Mouse (Mus musculus) forebrain, embryonic 16.5 days (tissue): ENCODE measurements around the gene Lrrc45. TPM values are rescaled to one million over a fixed set of nuclear protein-coding genes. Genes with fewer than 3 reads are reported as not detected.
"Not testable (repeated sequence)": the region's sequence is repeated elsewhere in the genome, so short reads cannot be mapped to it uniquely, and the experiment has no call there.

Experiments
- ATAC-seq: fragments of 200-750 bp; cut with Nextera tagmentation; 2 replicates; pipeline ENCODE4 v1.8.0; 2017; ENCODE audit warnings: mild to moderate bottlenecking, moderate library complexity
- H3K27ac ChIP-seq: fragments of 300-500 bp; sonication (generic); 2 replicates; pipeline ENCODE4 v1.5.1; 2014; ENCODE audit warnings: low read length, control low read depth
- H3K27me3 ChIP-seq: fragments of 300-500 bp; sonication (generic); replicated peaks from 2 replicates; pipeline ENCODE4 v1.6.1; 2014; ENCODE audit warnings: low read length; ENCODE audit not compliant: control insufficient read depth, insufficient read depth
- H3K36me3 ChIP-seq: fragments of 300-500 bp; sonication (generic); 2 replicates; pipeline ENCODE4 v1.6.1; 2014; ENCODE audit not compliant: control insufficient read depth, insufficient read depth
- H3K4me1 ChIP-seq: fragments of 300-500 bp; sonication (generic); replicated peaks from 2 replicates; pipeline ENCODE4 v1.6.1; 2014; ENCODE audit warnings: low read length; ENCODE audit not compliant: control insufficient read depth, insufficient read depth
- H3K4me2 ChIP-seq: fragments of 300-500 bp; sonication (generic); 2 replicates; pipeline ENCODE4 v1.6.1; 2014; ENCODE audit warnings: mild to moderate bottlenecking, low read length, control low read depth
- H3K4me3 ChIP-seq: fragments of 300-500 bp; sonication (generic); replicated peaks from 2 replicates; pipeline ENCODE4 v1.5.1; 2014; ENCODE audit warnings: mild to moderate bottlenecking, low read length, control low read depth
- H3K9ac ChIP-seq: fragments of 300-500 bp; sonication (generic); replicated peaks from 2 replicates; pipeline ENCODE4 v1.6.1; 2014; ENCODE audit warnings: low read depth, low read length, control low read depth
- H3K9me3 ChIP-seq: fragments of 300-500 bp; sonication (generic); 2 replicates; pipeline ENCODE4 v1.6.1; 2016; ENCODE audit warnings: low read length; ENCODE audit not compliant: control insufficient read depth
- WGBS: fragments of 180-500 bp; shearing (Covaris S2); extraction: QIAGEN DNeasy Blood & Tissue Kit; methylation state at CpG from one replicate; pipeline ENCODE4 v1.1.7; 2014; 5-methylcytosine and 5-hydroxymethylcytosine counted together
- polyA plus RNA-seq: library from polyadenylated mRNA; unstranded; fragments of >200 nt; fragmentation: Nextera tagmentation; extraction: Ambion mirVana; gene quantifications from 2 replicates; pipeline ENCODE4 v1.2.1, GENCODE M21; 2015

The Lrrc45 gene
- polyA plus RNA-seq, 1 experiment from 2014 or later, result 118 TPM

DNA sequence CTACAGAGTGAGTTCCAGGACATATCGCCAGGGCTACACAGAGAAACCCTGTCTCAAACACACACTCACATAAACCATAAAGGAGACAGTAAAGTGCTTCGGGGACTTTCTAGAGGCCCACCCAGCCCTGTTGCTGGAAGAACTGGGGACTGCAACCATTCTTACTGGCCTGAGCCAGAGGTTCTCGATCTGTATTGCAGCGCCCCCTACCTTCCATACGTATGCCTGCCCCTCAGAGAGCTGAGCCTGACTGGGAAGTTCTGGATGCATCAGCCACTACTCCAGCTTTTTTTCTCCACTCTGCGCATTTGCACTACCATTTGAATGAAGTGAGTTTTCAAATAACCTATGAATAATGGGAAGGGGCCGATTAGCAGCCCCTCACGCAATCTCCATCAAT is 35.7 kb downstream of the Lrrc45 start:
- 63% methylated on average over 8 of the region's 8 CpGs for WGBS
- no peak overlapping the region for H3K9ac ChIP-seq
- no peaks in the 10 kb centered on the region for H3K36me3 ChIP-seq
- H3K9me3 ChIP-seq, result no peaks in the 10 kb centered on the region
- H3K27ac ChIP-seq, result no peak overlapping the region
- no peak for ATAC-seq
- H3K4me2 ChIP-seq, result no peak overlapping the region
- no peaks in the 10 kb centered on the region for H3K4me1 ChIP-seq
- H3K27me3 ChIP-seq, result 0 out of 2 replicates have a peak, but pooled peaks cover 3% of the 10 kb centered on the region
- H3K4me3 ChIP-seq, result no peak overlapping the region

- Histone ChIP-seq H3K9me3 (no peaks in the 10 kb centered on the region), H3K4me1 (no peaks in the 10 kb centered on the region), H3K4me2 (no peak overlapping the region), H3K36me3 (no peaks in the 10 kb centered on the region), H3K4me3 (no peak overlapping the region), H3K27ac (no peak overlapping the region), H3K9ac (no peak overlapping the region), H3K27me3 (0 out of 2 replicates have a peak, but pooled peaks cover 3% of the 10 kb centered on the region)
- WGBS, result 78% methylated on average over 4 of the region's 4 CpGs
- no peak for ATAC-seq
These were observed 37.9 kb downstream of the Lrrc45 start for GRCm38 (mm10) chr11:120751606-120752005.

DNA sequence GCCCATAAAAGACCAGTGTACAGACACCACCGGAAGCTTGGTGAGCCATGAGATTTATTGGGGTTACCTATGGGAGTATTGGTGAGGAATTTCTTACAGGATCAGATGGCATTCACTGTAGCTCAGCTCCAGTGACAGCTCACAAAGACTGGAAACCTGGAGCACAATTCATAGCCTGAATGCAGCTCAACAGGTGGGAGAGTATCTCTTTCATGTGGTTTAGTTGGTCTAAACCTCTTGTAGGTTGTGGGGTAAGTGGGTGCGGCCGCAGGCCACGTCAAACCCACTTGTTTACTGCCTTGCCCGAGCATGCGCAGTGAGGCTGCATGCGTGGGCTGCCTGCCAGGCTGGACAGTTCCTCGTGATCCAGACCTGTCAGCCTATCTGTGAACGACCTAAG is 46.5 kb downstream of the Lrrc45 start:
- Histone ChIP-seq H3K9me3 (peaks cover 9% of the 10 kb centered on the region), H3K4me2 (no peak overlapping the region), H3K27ac (no peak overlapping the region), H3K4me1 (no peaks in the 10 kb centered on the region), H3K36me3 (no peaks in the 10 kb centered on the region), H3K4me3 (no peak overlapping the region), H3K27me3 (peaks cover 9% of the 10 kb centered on the region; the same call in 1 of the 2 replicates), H3K9ac (no peak overlapping the region)
- WGBS, result 88% methylated on average over 9 of the region's 9 CpGs
- ATAC-seq, result no peak

- WGBS, result 63% methylated on average over 14 of the region's 14 CpGs
- H3K27ac ChIP-seq, result no peak overlapping the region
- no peak for ATAC-seq
- H3K9me3 ChIP-seq, result peaks cover 9% of the 10 kb centered on the region
- H3K4me3 ChIP-seq, result no peak overlapping the region
- H3K4me1 ChIP-seq, result no peaks in the 10 kb centered on the region
- H3K36me3 ChIP-seq, result no peaks in the 10 kb centered on the region
- peaks cover 9% of the 10 kb centered on the region; the same call in 1 of the 2 replicates for H3K27me3 ChIP-seq
- H3K9ac ChIP-seq, result no peak overlapping the region
- no peak overlapping the region for H3K4me2 ChIP-seq
These were observed 48.3 kb downstream of the Lrrc45 start for GRCm38 (mm10) chr11:120761811-120762671.

GRCm38 (mm10) chr11:120762672-120763041 is 48.9 kb downstream of the Lrrc45 start, which contains the start of gene Hmga1b:
Gene Hmga1b, plus strand, starts transcription at chr11:120762794.
- ATAC-seq, H3K36me3 ChIP-seq, H3K4me2 ChIP-seq, H3K27me3 ChIP-seq, H3K4me3 ChIP-seq, H3K9ac ChIP-seq, H3K9me3 ChIP-seq, H3K27ac ChIP-seq, H3K4me1 ChIP-seq: not testable (repeated sequence)
- 18% methylated on average over 12 of the region's 14 CpGs for WGBS

- H3K9me3 ChIP-seq, H3K9ac ChIP-seq, H3K4me2 ChIP-seq, H3K4me1 ChIP-seq, H3K27ac ChIP-seq, H3K27me3 ChIP-seq, H3K36me3 ChIP-seq, H3K4me3 ChIP-seq: not testable (repeated sequence)
- ATAC-seq, result 0 out of 2 replicates have a peak, but pooled peaks have one; percentile 36
- 15% methylated on average over 6 of the region's 23 CpGs for WGBS
These were observed 49.6 kb downstream of the Lrrc45 start for GRCm38 (mm10) chr11:120763121-120763999.

GRCm38 (mm10) chr11:120767023-120767422 is 53.3 kb downstream of the Lrrc45 start:
- not testable (repeated sequence) for H3K9me3 ChIP-seq, H3K4me3 ChIP-seq, H3K27ac ChIP-seq, H3K27me3 ChIP-seq, H3K4me2 ChIP-seq, ATAC-seq, H3K36me3 ChIP-seq, H3K4me1 ChIP-seq, H3K9ac ChIP-seq
- 79% methylated on average over 3 of the region's 7 CpGs for WGBS

- Histone ChIP-seq H3K4me1 (no peaks in the 10 kb centered on the region), H3K27ac (no peak overlapping the region), H3K9ac (no peak overlapping the region), H3K9me3 (no peaks in the 10 kb centered on the region), H3K4me2 (no peak overlapping the region), H3K27me3 (no peaks in the 10 kb centered on the region), H3K36me3 (no peaks in the 10 kb centered on the region), H3K4me3 (no peak overlapping the region)
- ATAC-seq, result no peak
- WGBS, result 64% methylated on average over 1 of the region's 1 CpGs
These were observed 54.5 kb downstream of the Lrrc45 start for GRCm38 (mm10) chr11:120768206-120768605.
